Mouse (Mus musculus) megakaryocyte-erythroid progenitor cell, adult 5-6 weeks (primary cell): ENCODE results near the gene Hoxa9. TPM values are rescaled to one million over a fixed set of nuclear protein-coding genes. Genes with fewer than 3 reads are reported as not detected.

Experiments
- ATAC-seq: replicated peaks from 2 replicates; pipeline ENCODE4 v1.8.0; 2016; ENCODE audit warnings: mild to moderate bottlenecking, inconsistent platforms; ENCODE audit not compliant: severe bottlenecking, poor library complexity, low FRiP score, low TSS enrichment
- total RNA-seq, 2 experiments: library from RNA; stranded (forward) in 1 of 2; stranded (reverse) in 1 of 2; fragments of 200-1000, 215-1000 nt in 1 of 2; fragments of >200 nt in 1 of 2; fragmentation: Nextera tagmentation in 1 of 2; gene quantifications; 2 replicates each; pipeline ENCODE4 v1.2.3; 2014 to 2017

Hoxa9 gene
- total RNA-seq, 2 experiments from 2014 or later, result 9.7 to 10.3 TPM

- no peak for ATAC-seq
Measured at GRCm38 (mm10) chr6:52190906-52191810, 39.7 kb downstream of the Hoxa9 start, which contains the start of gene Hoxa4. TSS of gene Hoxa4 (minus strand) at chr6:52191753.

- no peak for ATAC-seq
Measured at GRCm38 (mm10) chr6:52190410-52190809, 40.5 kb downstream of the Hoxa9 start.

GRCm38 (mm10) chr6:52189909-52190308 lies 41.0 kb downstream of the Hoxa9 start:
- ATAC-seq, result no peak

- no peak for ATAC-seq
Measured at GRCm38 (mm10) chr6:52189172-52189591, 41.7 kb downstream of the Hoxa9 start.

DNA sequence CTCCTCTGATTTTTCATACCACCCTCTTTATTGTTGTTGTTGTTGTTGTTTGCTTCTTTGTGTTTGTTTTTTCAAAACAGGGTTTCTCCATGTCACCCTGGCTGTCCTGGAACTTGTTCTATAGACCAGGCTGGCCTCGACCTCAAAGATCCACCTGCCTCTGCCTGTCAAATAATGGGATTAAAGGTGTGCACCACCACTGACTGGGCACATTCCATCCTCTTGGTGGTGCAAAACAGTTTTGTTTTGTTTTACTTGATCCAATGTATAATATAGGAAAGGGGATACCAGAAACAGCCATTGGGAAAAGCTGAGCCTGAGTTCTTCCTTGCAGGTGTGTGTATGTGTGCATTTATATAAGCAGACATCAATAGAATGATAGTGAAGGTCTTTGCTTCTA lies 44.4 kb downstream of the Hoxa9 start:
- ATAC-seq, result no peak

- ATAC-seq, result no peak
Measured at GRCm38 (mm10) chr6:52185834-52186233, 45.1 kb downstream of the Hoxa9 start.

DNA sequence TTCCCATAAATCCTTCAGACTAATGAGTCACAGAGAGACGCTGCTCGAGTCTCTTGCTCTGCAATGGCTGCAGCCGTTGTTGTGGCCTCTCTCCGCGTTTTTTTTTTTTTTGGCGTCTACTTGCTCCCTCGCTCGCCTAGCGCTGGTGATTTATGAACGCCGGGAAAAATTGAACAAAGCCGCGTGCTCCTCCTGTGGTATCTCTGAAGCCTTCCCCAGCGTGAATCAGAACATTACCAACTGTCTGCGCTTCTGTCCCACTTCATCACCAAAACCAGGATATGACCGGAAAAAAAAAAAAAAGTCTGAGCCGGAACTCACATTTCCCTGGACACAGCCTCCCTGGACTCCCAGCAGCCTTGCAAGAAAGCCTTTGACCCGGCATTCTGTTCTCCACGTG lies 45.7 kb downstream of the Hoxa9 start:
- ATAC-seq, result no peak

- ATAC-seq, result no peak
Measured at GRCm38 (mm10) chr6:52184668-52185067, 46.2 kb downstream of the Hoxa9 start.

DNA sequence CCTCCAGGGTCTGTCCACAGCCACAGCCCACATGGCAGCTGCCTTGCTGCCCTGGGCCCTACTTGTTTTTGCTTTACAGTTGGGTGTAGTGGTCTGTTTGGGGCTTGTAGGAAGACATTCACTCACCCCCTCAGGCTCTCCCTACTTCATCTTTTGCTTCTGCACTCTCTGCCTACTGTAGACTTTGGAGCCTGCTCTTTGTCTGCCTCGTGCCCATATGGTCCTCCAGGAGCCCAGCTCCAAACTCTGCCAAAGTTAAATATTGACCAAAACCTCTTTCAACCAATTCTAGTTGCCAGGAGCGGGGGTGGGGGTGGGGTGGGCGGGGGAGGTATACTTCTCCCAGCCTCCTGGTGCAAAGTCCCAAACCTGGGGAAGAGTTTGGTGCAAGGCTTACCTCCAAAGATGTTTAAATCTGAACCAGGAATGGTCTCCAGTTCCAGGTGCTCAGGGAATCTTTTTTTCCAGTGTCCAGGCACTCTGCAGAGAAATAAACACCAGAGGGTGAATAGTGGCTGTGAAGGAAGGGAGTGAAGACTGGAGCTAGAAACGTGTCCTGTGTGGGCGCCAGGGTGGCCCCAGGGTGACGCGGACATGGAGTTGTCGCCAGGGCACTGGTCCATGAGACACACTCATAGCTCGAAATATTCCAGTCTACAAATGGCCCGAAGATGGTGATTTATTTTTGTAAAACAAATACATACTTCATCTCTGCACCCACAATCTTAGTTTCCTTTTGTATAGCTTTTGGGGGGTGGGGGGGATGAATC lies 47.4 kb downstream of the Hoxa9 start:
- no peak for ATAC-seq

DNA sequence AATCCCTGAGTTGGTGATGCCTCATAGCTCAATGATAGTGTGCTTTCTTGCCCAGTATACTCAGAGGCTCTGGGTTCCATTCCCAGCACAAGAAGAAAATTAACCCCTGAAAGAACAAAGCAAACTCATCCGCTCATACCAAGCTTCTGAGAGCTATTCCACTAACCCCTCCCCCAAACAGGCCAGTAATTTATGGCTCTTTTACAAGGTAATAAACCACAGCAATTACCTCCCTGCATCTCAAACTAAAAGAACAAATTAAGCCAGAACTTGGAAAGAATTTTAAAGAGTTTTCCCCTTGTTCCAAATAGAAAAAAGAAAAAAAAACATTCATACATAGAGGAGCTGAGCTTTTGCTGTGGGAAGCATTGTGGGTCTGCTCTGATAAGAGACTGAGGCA lies 48.1 kb downstream of the Hoxa9 start:
- no peak for ATAC-seq

DNA sequence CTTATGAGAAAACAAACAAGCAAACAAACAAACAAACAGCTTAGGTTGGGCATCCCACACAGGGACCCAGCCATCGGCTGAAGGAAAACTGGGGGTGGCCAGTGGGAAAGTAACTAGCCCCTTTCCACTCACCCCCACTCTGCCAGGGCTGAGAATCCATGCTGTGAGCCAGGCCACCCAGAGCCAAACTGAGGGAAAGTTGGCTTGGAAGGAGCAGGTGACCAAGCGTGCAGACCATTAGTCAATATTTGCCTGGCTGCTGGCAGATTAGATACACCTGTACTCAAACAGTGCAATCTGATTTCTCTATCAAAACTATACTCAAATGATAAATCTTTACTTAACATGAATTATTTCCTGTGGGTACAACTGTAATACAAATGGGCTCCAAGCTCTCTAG lies 48.9 kb downstream of the Hoxa9 start:
- no peak for ATAC-seq

DNA sequence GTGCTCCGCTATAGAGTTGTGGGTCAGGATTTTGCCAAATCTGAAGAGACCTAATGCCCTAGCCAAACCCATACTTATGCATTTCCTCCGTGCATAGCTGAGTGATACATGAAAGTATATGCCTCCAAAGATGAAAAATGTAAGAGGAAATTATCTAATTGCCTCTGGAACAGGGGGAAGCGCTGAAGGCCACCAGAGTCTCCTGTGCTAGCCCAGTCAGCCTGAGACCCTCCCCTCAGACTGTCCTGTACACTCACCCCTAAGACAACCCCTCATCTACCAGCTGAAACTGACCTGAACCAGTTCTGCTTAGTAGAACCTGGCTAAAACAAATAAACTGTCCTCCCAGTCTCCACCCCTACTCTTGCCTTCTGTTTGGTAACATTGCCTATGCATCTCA lies 50.2 kb downstream of the Hoxa9 start:
- ATAC-seq, result no peak

- ATAC-seq, result no peak
Measured at GRCm38 (mm10) chr6:52180213-52180710, 50.6 kb downstream of the Hoxa9 start.

- ATAC-seq, result no peak
Measured at GRCm38 (mm10) chr6:52179690-52180089, 51.2 kb downstream of the Hoxa9 start.

DNA sequence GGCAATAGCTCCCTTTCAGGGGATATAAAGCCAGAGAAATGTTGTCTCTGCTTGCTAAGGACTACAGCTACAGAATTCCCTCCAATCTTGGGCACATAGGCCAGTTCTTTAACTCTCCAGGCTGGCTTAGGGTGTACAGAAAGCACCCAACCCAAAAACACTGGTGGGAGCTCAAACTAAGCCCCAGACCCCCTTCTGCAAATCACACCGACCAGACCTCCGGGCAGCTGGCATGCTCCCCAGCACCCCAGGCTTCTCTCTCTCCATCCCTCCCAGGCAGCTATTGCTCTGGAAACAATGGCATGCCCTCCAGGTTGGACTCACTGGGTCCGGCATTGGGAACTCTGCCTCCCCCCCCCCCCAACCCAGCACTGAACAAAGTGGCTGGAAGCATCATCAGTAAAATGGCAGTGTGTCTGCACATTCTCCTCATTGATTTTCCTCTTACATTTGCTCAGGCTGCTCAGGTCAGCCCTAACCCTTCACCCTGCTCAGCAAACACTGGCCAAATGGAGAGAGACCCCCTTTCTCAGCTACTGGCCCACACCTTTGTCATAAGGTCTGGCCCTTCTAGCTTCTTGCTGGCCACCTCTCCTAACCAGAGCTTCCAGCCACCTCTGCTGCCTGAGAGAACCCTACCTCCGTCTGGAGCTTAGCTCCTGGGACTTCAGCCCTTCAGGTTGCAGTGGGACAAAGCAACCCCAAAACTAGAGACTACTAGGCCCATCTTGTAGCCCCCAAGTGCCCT lies 51.8 kb downstream of the Hoxa9 start:
- ATAC-seq, result no peak

GRCm38 (mm10) chr6:52177806-52178205 lies 53.1 kb downstream of the Hoxa9 start:
- no peak for ATAC-seq

DNA sequence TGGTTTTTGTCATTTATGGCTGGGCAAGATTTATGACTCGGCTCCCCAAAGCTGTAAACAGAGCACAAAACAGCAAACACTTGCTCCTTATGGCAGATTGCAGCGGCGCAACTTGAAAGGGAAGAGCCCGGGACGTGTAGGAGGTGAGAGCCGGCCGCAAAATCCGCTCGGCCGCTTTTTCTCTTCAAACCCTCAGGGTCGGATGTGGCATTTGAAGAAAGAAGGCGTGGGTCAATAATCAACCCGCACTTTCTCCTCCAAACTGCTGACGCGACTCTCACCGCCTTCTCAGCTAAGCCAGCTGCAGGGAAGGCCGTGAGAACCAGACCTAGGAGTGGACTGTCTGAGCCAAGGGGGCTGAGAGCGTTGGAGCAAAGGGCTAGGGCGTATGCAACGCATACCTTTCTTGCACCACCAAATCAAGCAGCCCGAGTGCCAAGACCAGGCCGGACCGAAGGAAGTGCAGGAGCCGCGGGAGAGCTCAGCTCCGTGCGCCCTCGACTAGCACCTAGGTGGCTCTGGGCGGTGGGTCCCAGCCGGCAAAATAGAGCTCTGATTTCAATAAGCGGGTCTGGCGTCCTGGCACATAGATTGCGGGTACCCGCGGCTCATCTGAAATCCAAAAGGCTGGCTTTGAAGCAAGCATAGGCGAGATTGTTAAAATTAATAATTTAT lies 53.7 kb downstream of the Hoxa9 start, which contains the start of gene 5730596B20Rik:
TSS of gene 5730596B20Rik (plus strand) at position 438 of the 675 bp plus-strand sequence.
- ATAC-seq, result no peak

GRCm38 (mm10) chr6:52176391-52176790 lies 54.5 kb downstream of the Hoxa9 start:
- no peak for ATAC-seq

GRCm38 (mm10) chr6:52175864-52176263 lies 55.0 kb downstream of the Hoxa9 start:
- no peak for ATAC-seq
